Mouse (Mus musculus) intestine, embryonic 14.5 days (tissue): ENCODE data around the gene Ppp3ca. TPM values are rescaled to one million over a fixed set of nuclear protein-coding genes. Genes with fewer than 3 reads are reported as not detected.

Experiments used
- ATAC-seq: fragments of 200-750 bp; cut with Nextera tagmentation; replicated peaks from 2 replicates; pipeline ENCODE4 v1.8.0; 2017; ENCODE audit warnings: low read depth, moderate number of reproducible peaks, moderate TSS enrichment, moderate library complexity; ENCODE audit not compliant: low FRiP score, low TSS enrichment
- DNase-seq: peaks from one replicate; pipeline ENCODE4 v3.0.0-alpha.2; 2018; ENCODE audit warnings: low spot score
- H3K27ac ChIP-seq: fragments of 300-500 bp; sonication (generic); 2 replicates; pipeline ENCODE4 v1.5.1; 2014; ENCODE audit warnings: low read depth, mild to moderate bottlenecking, control low read depth
- H3K27me3 ChIP-seq: fragments of 300-500 bp; sonication (generic); replicated peaks from 2 replicates; pipeline ENCODE4 v1.6.1; 2014; ENCODE audit warnings: low read length, control low read depth; ENCODE audit not compliant: control insufficient read depth, insufficient read depth
- H3K36me3 ChIP-seq: fragments of 300-500 bp; sonication (generic); 2 replicates; pipeline ENCODE4 v1.6.1; 2014; ENCODE audit warnings: low read length, control low read depth; ENCODE audit not compliant: control insufficient read depth, insufficient read depth
- H3K4me1 ChIP-seq: fragments of 300-500 bp; sonication (generic); replicated peaks from 2 replicates; pipeline ENCODE4 v1.6.1; 2014; ENCODE audit warnings: low read length, control low read depth, mixed read lengths; ENCODE audit not compliant: control insufficient read depth, insufficient read depth
- H3K4me2 ChIP-seq: fragments of 300-500 bp; sonication (generic); 2 replicates; pipeline ENCODE4 v1.6.1; 2014; ENCODE audit warnings: low read length
- H3K4me3 ChIP-seq: fragments of 300-500 bp; sonication (generic); 2 replicates; pipeline ENCODE4 v1.5.1; 2014; ENCODE audit warnings: low read depth, low read length, control low read depth, mixed read lengths
- H3K9ac ChIP-seq: fragments of 300-500 bp; sonication (generic); 2 replicates; pipeline ENCODE4 v1.6.1; 2014; ENCODE audit warnings: mild to moderate bottlenecking, low read length
- H3K9me3 ChIP-seq: fragments of 300-500 bp; sonication (generic); 2 replicates; pipeline ENCODE4 v1.6.1; 2016; ENCODE audit warnings: low read length, control low read depth; ENCODE audit not compliant: control insufficient read depth
- WGBS: fragments of 180-500 bp; shearing (Covaris S2); extraction: QIAGEN DNeasy Blood & Tissue Kit; methylation state at CpG from one replicate; pipeline ENCODE4 v1.1.7; 2014; 5-methylcytosine and 5-hydroxymethylcytosine counted together
- polyA plus RNA-seq: library from polyadenylated mRNA; unstranded; fragments of >200 nt; fragmentation: Nextera tagmentation; extraction: Ambion mirVana; gene quantifications from 2 replicates; pipeline ENCODE4 v1.2.1, GENCODE M21; 2014

Gene Ppp3ca
- polyA plus RNA-seq, 1 experiment from 2014 or later = 50.4 TPM

DNA sequence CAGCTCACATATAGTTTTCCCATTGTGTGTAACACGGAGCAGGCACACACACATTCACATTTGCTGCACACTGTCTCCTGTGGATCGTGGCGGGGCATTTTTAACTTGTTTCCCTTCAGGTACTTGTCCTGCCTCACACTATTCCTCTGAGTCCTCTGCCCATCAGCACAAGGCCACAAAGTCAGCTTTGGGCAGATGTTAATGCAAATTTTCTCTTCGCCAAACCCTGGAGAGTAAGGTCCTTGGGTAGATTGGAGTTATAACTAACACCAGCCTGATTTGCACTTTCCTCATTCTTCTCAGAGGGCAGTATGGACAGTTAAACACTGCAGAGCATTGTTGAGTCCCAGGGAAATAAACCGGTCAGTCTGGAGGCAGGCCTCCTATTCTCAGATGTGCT, 69.0 kb downstream of the Ppp3ca start:
- no peaks in the 10 kb centered on the region for H3K36me3 ChIP-seq
- H3K9ac ChIP-seq = no peak overlapping the region
- no peak overlapping the region for H3K27ac ChIP-seq
- H3K4me2 ChIP-seq = no peak overlapping the region
- no peak for ATAC-seq
- no peak for DNase-seq
- no peaks in the 10 kb centered on the region for H3K4me1 ChIP-seq
- 89% methylated on average over 5 of the region's 5 CpGs for WGBS
- H3K4me3 ChIP-seq = no peak overlapping the region
- H3K9me3 ChIP-seq = no peaks in the 10 kb centered on the region
- no peaks in the 10 kb centered on the region for H3K27me3 ChIP-seq

DNA sequence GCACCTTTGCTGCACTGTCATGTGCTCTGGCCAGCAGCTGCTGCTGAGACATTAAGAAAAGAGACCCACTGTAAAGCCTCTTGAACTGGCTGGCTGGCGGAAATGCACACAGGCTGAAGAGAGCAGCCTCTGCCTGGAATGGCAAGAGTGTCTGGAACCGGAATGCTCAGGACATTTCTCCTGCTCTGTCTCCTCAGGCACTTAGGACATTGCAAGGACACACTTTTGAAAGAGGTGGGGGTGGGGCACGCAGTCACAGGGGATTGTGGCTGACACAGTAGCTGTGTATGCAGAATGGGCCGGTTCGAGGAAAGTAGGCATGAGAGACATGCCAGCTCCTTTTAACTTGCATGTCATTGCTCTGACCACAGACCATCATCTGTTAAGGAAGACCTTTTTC, 71.7 kb downstream of the Ppp3ca start:
- H3K9ac ChIP-seq = no peak overlapping the region
- H3K27ac ChIP-seq = no peak overlapping the region
- H3K4me1 ChIP-seq = no peaks in the 10 kb centered on the region
- no peaks in the 10 kb centered on the region for H3K36me3 ChIP-seq
- no peaks in the 10 kb centered on the region for H3K27me3 ChIP-seq
- H3K4me2 ChIP-seq = no peak overlapping the region
- ATAC-seq (no peak), DNase-seq (no peak)
- 87% methylated on average over 5 of the region's 5 CpGs for WGBS
- no peaks in the 10 kb centered on the region for H3K9me3 ChIP-seq
- no peak overlapping the region for H3K4me3 ChIP-seq

GRCm38 (mm10) chr3:136742258-136743057, 72.5 kb downstream of the Ppp3ca start:
- Histone ChIP-seq H3K9ac (no peak overlapping the region), H3K36me3 (no peaks in the 10 kb centered on the region), H3K27me3 (no peaks in the 10 kb centered on the region), H3K4me1 (no peaks in the 10 kb centered on the region), H3K4me2 (no peak overlapping the region), H3K4me3 (no peak overlapping the region), H3K27ac (no peak overlapping the region), H3K9me3 (no peaks in the 10 kb centered on the region)
- DNase-seq (no peak), ATAC-seq (no peak)
- 78% methylated on average over 9 of the region's 9 CpGs for WGBS

DNA sequence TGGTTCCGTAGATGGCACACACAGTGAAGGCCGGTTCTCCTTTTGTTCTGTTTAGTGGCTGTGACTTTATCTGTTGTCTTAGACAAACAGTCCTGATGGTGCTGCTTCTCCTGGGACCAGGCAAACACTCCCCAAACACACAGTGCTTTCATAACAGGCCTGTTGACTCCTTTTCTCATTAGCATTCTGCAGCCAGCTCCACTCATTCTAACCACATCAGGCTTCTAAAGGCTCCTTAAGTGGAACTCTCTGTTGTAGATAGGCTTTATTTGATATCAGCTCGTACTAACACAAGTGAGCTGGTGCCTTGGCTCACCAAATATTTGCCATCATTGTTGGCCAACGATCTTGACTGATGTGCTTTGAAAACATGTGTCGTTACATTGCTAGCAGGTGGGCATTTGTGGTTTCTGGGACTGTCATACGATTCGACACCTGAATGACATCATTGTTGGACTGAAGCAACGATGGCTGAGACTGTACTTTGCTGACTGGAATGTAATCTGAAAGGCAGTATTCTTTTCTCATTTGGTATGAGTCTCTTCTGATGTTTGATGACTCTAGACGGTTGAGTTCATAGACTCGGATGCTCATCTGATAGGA, 74.5 kb downstream of the Ppp3ca start:
- no peak overlapping the region for H3K27ac ChIP-seq
- WGBS = 85% methylated on average over 10 of the region's 10 CpGs
- no peak overlapping the region for H3K4me3 ChIP-seq
- H3K27me3 ChIP-seq = no peaks in the 10 kb centered on the region
- no peaks in the 10 kb centered on the region for H3K4me1 ChIP-seq
- H3K9ac ChIP-seq = no peak overlapping the region
- no peaks in the 10 kb centered on the region for H3K9me3 ChIP-seq
- DNase-seq (no peak), ATAC-seq (no peak)
- H3K36me3 ChIP-seq = no peaks in the 10 kb centered on the region
- no peak overlapping the region for H3K4me2 ChIP-seq

- Histone ChIP-seq H3K27ac (no peak overlapping the region), H3K27me3 (no peaks in the 10 kb centered on the region), H3K9ac (no peak overlapping the region), H3K4me3 (no peak overlapping the region), H3K4me1 (no peaks in the 10 kb centered on the region), H3K9me3 (no peaks in the 10 kb centered on the region), H3K4me2 (no peak overlapping the region), H3K36me3 (no peaks in the 10 kb centered on the region)
- WGBS = 67% methylated on average over 7 of the region's 7 CpGs
- no peak for ATAC-seq
- no peak for DNase-seq
These were observed 75.5 kb downstream of the Ppp3ca start for GRCm38 (mm10) chr3:136745456-136745855.

- no peak overlapping the region for H3K27ac ChIP-seq
- DNase-seq = no peak
- no peak overlapping the region for H3K4me2 ChIP-seq
- H3K36me3 ChIP-seq = no peaks in the 10 kb centered on the region
- H3K27me3 ChIP-seq = no peaks in the 10 kb centered on the region
- 84% methylated on average over 6 of the region's 6 CpGs for WGBS
- H3K9me3 ChIP-seq = no peaks in the 10 kb centered on the region
- H3K4me1 ChIP-seq = 0 out of 2 replicates have a peak, but pooled peaks cover 2% of the 10 kb centered on the region
- no peak for ATAC-seq
- H3K9ac ChIP-seq = no peak overlapping the region
- H3K4me3 ChIP-seq = no peak overlapping the region
These were observed 79.0 kb downstream of the Ppp3ca start for GRCm38 (mm10) chr3:136748761-136749476.

GRCm38 (mm10) chr3:136749477-136749797, 79.5 kb downstream of the Ppp3ca start:
- no peak overlapping the region for H3K4me2 ChIP-seq
- no peak overlapping the region for H3K9ac ChIP-seq
- no peak overlapping the region for H3K4me3 ChIP-seq
- H3K27ac ChIP-seq = no peak overlapping the region
- H3K36me3 ChIP-seq = no peaks in the 10 kb centered on the region
- ATAC-seq (no peak), DNase-seq (no peak)
- no peaks in the 10 kb centered on the region for H3K9me3 ChIP-seq
- 0 out of 2 replicates have a peak, but pooled peaks cover 2% of the 10 kb centered on the region for H3K4me1 ChIP-seq
- no peaks in the 10 kb centered on the region for H3K27me3 ChIP-seq

DNA sequence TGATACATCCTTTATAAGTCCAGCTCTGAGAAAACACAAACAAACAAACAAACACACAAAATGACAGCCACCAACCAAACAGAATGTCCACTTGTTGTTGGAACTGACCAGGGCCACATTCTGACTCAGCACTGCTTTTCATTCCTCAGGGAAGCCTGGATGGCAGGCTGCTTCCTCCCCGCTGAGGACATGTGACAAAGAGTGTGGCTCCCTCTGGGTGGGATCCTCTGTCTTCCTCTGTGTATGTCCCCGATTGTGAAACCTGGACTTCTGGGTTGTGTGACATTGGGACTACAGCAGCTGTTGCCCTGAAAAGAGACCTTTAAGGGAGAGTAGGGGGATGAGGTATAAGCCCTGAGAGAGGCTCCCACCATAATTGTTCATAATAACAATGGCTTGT, 80.0 kb downstream of the Ppp3ca start:
- H3K4me2 ChIP-seq = no peak overlapping the region
- 0 out of 2 replicates have a peak, but pooled peaks cover 2% of the 10 kb centered on the region for H3K4me1 ChIP-seq
- no peaks in the 10 kb centered on the region for H3K27me3 ChIP-seq
- H3K9ac ChIP-seq = no peak overlapping the region
- no peak overlapping the region for H3K27ac ChIP-seq
- H3K36me3 ChIP-seq = no peaks in the 10 kb centered on the region
- H3K4me3 ChIP-seq = no peak overlapping the region
- ATAC-seq = no peak
- DNase-seq = no peak
- no peaks in the 10 kb centered on the region for H3K9me3 ChIP-seq
- WGBS = 77% methylated on average over 2 of the region's 2 CpGs
